Mouse (Mus musculus): ENCODE results near the gene Rab3il1. TPM values are rescaled to one million over a fixed set of nuclear protein-coding genes. Genes with fewer than 3 reads are reported as not detected.

The Rab3il1 gene
- polyA plus RNA-seq, 1 experiment from 2014 or later = 24.5 TPM

- Histone ChIP-seq H3K4me1 (peaks cover 26% of the 10 kb centered on the region), H3K36me3 (replicated peaks) (no peaks in the 10 kb centered on the region), H3K9ac (peak overlapping the region; percentile 76), H3K9me3 (no peaks in the 10 kb centered on the region), H3K4me2 (peak overlapping the region; percentile 92), H3K27ac (peak overlapping the region; percentile 69; the same call in 1 of the 2 replicates), H3K27me3 (replicated peaks) (no peaks in the 10 kb centered on the region), H3K4me3 (peak overlapping the region; percentile 82)
- peak; percentile 45 for ATAC-seq (replicated peaks)
- 4% methylated on average over 20 of the region's 20 CpGs for WGBS
These were observed 39.5 kb downstream of the Rab3il1 start for GRCm38 (mm10) chr19:10040866-10041387.

- peak within 1 kb of the TSS; percentile 69 for H3K27ac ChIP-seq
- peaks cover 26% of the 10 kb centered on the region for H3K4me1 ChIP-seq
- no peaks in the 10 kb centered on the region for H3K9me3 ChIP-seq
- H3K36me3 ChIP-seq (replicated peaks) = no peaks in the 10 kb centered on the region
- peak within 1 kb of the TSS; percentile 76 for H3K9ac ChIP-seq
- WGBS = under 1% methylated on average over 65 of the region's 69 CpGs
- peak; percentile 89 for ATAC-seq (replicated peaks)
- peak within 1 kb of the TSS; percentile 82 for H3K4me3 ChIP-seq
- peak within 1 kb of the TSS; percentile 92 for H3K4me2 ChIP-seq
- H3K27me3 ChIP-seq (replicated peaks) = no peaks in the 10 kb centered on the region
These were observed 40.1 kb downstream of the Rab3il1 start, which contains the start of gene Fads3 for GRCm38 (mm10) chr19:10041388-10042148. TSS of gene Fads3 (plus strand) at chr19:10041569.

- no peak overlapping the region for H3K27ac ChIP-seq
- 51% methylated on average over 6 of the region's 6 CpGs for WGBS
- peak; percentile 39 for ATAC-seq (replicated peaks)
These were observed 40.8 kb downstream of the Rab3il1 start for GRCm38 (mm10) chr19:10042232-10042631.

GRCm38 (mm10) chr19:10042816-10043215, 41.3 kb downstream of the Rab3il1 start:
- Histone ChIP-seq H3K4me3 (peak overlapping the region; percentile 82), H3K4me1 (peaks cover 26% of the 10 kb centered on the region), H3K9me3 (no peaks in the 10 kb centered on the region), H3K27me3 (replicated peaks) (no peaks in the 10 kb centered on the region), H3K4me2 (peak overlapping the region; percentile 92), H3K36me3 (replicated peaks) (no peaks in the 10 kb centered on the region), H3K27ac (no peak overlapping the region), H3K9ac (no peak overlapping the region)
- 91% methylated on average over 4 of the region's 4 CpGs for WGBS
- no peak for ATAC-seq (replicated peaks)

More at GRCm38 (mm10) chr19:10042232-10042631, 40.8 kb downstream of the Rab3il1 start:
- Histone ChIP-seq H3K4me3 (peak overlapping the region; percentile 82), H3K9me3 (no peaks in the 10 kb centered on the region), H3K4me1 (peaks cover 26% of the 10 kb centered on the region), H3K9ac (peak overlapping the region; percentile 76), H3K36me3 (replicated peaks) (no peaks in the 10 kb centered on the region), H3K27me3 (replicated peaks) (no peaks in the 10 kb centered on the region), H3K4me2 (peak overlapping the region; percentile 92)

GRCm38 (mm10) chr19:10043643-10044042, 42.2 kb downstream of the Rab3il1 start:
- peaks cover 26% of the 10 kb centered on the region for H3K4me1 ChIP-seq
- no peaks in the 10 kb centered on the region for H3K36me3 ChIP-seq (replicated peaks)
- no peak for ATAC-seq (replicated peaks)
- H3K27me3 ChIP-seq (replicated peaks) = no peaks in the 10 kb centered on the region
- H3K9me3 ChIP-seq = no peaks in the 10 kb centered on the region
- H3K4me2 ChIP-seq = no peak overlapping the region; the same call in 1 of the 2 replicates
- no peak overlapping the region for H3K4me3 ChIP-seq
- H3K27ac ChIP-seq = no peak overlapping the region
- no peak overlapping the region for H3K9ac ChIP-seq

- H3K9me3 ChIP-seq = no peaks in the 10 kb centered on the region
- H3K4me3 ChIP-seq = no peak overlapping the region
- WGBS = 83% methylated on average over 2 of the region's 2 CpGs
- peaks cover 26% of the 10 kb centered on the region for H3K4me1 ChIP-seq
- H3K27me3 ChIP-seq (replicated peaks) = no peaks in the 10 kb centered on the region
- H3K9ac ChIP-seq = no peak overlapping the region
- H3K36me3 ChIP-seq (replicated peaks) = no peaks in the 10 kb centered on the region
- no peak overlapping the region for H3K4me2 ChIP-seq
- H3K27ac ChIP-seq = no peak overlapping the region
- ATAC-seq (replicated peaks) = no peak
These were observed 44.2 kb downstream of the Rab3il1 start for GRCm38 (mm10) chr19:10045707-10046106.

- H3K9ac ChIP-seq = no peak overlapping the region
These were observed 44.9 kb downstream of the Rab3il1 start for GRCm38 (mm10) chr19:10046346-10046745.

GRCm38 (mm10) chr19:10046983-10047382, 45.5 kb downstream of the Rab3il1 start:
- Histone ChIP-seq H3K9me3 (no peaks in the 10 kb centered on the region), H3K9ac (no peak overlapping the region), H3K27ac (no peak overlapping the region), H3K36me3 (replicated peaks) (no peaks in the 10 kb centered on the region), H3K4me1 (peaks cover 18% of the 10 kb centered on the region), H3K4me2 (no peak overlapping the region), H3K27me3 (replicated peaks) (no peaks in the 10 kb centered on the region), H3K4me3 (no peak overlapping the region)
- ATAC-seq (replicated peaks) = no peak
- WGBS = 64% methylated on average over 3 of the region's 3 CpGs

More at GRCm38 (mm10) chr19:10046346-10046745, 44.9 kb downstream of the Rab3il1 start:
- no peak overlapping the region for H3K4me3 ChIP-seq
- no peaks in the 10 kb centered on the region for H3K36me3 ChIP-seq (replicated peaks)
- H3K9me3 ChIP-seq = no peaks in the 10 kb centered on the region
- H3K27ac ChIP-seq = no peak overlapping the region
- WGBS = 72% methylated on average over 4 of the region's 4 CpGs
- no peak overlapping the region for H3K4me2 ChIP-seq
- H3K4me1 ChIP-seq = peaks cover 20% of the 10 kb centered on the region
- no peak for ATAC-seq (replicated peaks)
- no peaks in the 10 kb centered on the region for H3K27me3 ChIP-seq (replicated peaks)

GRCm38 (mm10) chr19:10049533-10049932, 48.1 kb downstream of the Rab3il1 start:
- H3K4me1 ChIP-seq = no peaks in the 10 kb centered on the region
- H3K27ac ChIP-seq = no peak overlapping the region
- no peaks in the 10 kb centered on the region for H3K9me3 ChIP-seq
- no peak overlapping the region for H3K4me3 ChIP-seq
- H3K36me3 ChIP-seq (replicated peaks) = no peaks in the 10 kb centered on the region; the same call in 1 of the 2 replicates
- H3K9ac ChIP-seq = no peak overlapping the region
- no peak for ATAC-seq (replicated peaks)
- H3K27me3 ChIP-seq (replicated peaks) = no peaks in the 10 kb centered on the region
- no peak overlapping the region for H3K4me2 ChIP-seq

- WGBS = 95% methylated on average over 2 of the region's 2 CpGs
These were observed 49.0 kb downstream of the Rab3il1 start for GRCm38 (mm10) chr19:10050438-10050837.

GRCm38 (mm10) chr19:10052698-10053097, 51.2 kb downstream of the Rab3il1 start:
- no peak for ATAC-seq (replicated peaks)
- no peaks in the 10 kb centered on the region for H3K4me1 ChIP-seq
- WGBS = 92% methylated on average over 4 of the region's 4 CpGs
- H3K27me3 ChIP-seq (replicated peaks) = no peaks in the 10 kb centered on the region
- no peaks in the 10 kb centered on the region for H3K9me3 ChIP-seq
- no peak overlapping the region for H3K27ac ChIP-seq
- H3K4me2 ChIP-seq = no peak overlapping the region
- H3K9ac ChIP-seq = no peak overlapping the region
- H3K36me3 ChIP-seq (replicated peaks) = peaks cover 3% of the 10 kb centered on the region; the same call in 1 of the 2 replicates
- H3K4me3 ChIP-seq = no peak overlapping the region

More at GRCm38 (mm10) chr19:10050438-10050837, 49.0 kb downstream of the Rab3il1 start:
- H3K4me2 ChIP-seq = no peak overlapping the region
- no peaks in the 10 kb centered on the region for H3K4me1 ChIP-seq
- H3K36me3 ChIP-seq (replicated peaks) = no peaks in the 10 kb centered on the region; the same call in 1 of the 2 replicates
- no peak overlapping the region for H3K27ac ChIP-seq
- ATAC-seq (replicated peaks) = no peak
- H3K9me3 ChIP-seq = no peaks in the 10 kb centered on the region
- H3K9ac ChIP-seq = no peak overlapping the region
- no peaks in the 10 kb centered on the region for H3K27me3 ChIP-seq (replicated peaks)
- H3K4me3 ChIP-seq = no peak overlapping the region

- H3K27me3 ChIP-seq (replicated peaks) = no peaks in the 10 kb centered on the region
- H3K4me2 ChIP-seq = no peak overlapping the region
- H3K4me3 ChIP-seq = no peak overlapping the region
- H3K27ac ChIP-seq = no peak overlapping the region
- no peaks in the 10 kb centered on the region for H3K9me3 ChIP-seq
- peaks cover 3% of the 10 kb centered on the region; the same call in 1 of the 2 replicates for H3K36me3 ChIP-seq (replicated peaks)
- H3K4me1 ChIP-seq = no peaks in the 10 kb centered on the region
- no peak overlapping the region for H3K9ac ChIP-seq
- 94% methylated on average over 10 of the region's 10 CpGs for WGBS
- ATAC-seq (replicated peaks) = no peak
These were observed 52.3 kb downstream of the Rab3il1 start for GRCm38 (mm10) chr19:10053692-10054260.

Data from midbrain, embryonic 15.5 days (tissue).